Mouse (Mus musculus) spleen, adult 2 months (tissue): Measurements from ENCODE around the gene Polr2c. TPM values are rescaled to one million over a fixed set of nuclear protein-coding genes. Genes with fewer than 3 reads are reported as not detected.

Source experiments
- DNase-seq, 2 experiments: peaks; one replicate each; pipeline versions ENCODE4 v3.0.0 to v3.0.0-alpha.2; 2012 to 2021; ENCODE audit warnings: low spot score in 2 of 2, low read depth in 1 of 2
- H3K27ac ChIP-seq: fragments of 200-500 bp; 2 replicates; pipeline ENCODE4 v1.5.1; 2012; ENCODE audit warnings: low read length, inconsistent platforms; ENCODE audit not compliant: insufficient read depth
- H3K27me3 ChIP-seq: fragments of 200-500 bp; 2 replicates; pipeline ENCODE4 v1.6.1; 2012; ENCODE audit warnings: mild to moderate bottlenecking, moderate library complexity, low read length, inconsistent platforms; ENCODE audit not compliant: control insufficient read depth, insufficient read depth
- H3K36me3 ChIP-seq: fragments of 200-500 bp; 2 replicates; pipeline ENCODE4 v1.6.1; 2012; ENCODE audit warnings: mild to moderate bottlenecking, low read length, inconsistent platforms; ENCODE audit not compliant: control insufficient read depth, insufficient read depth
- H3K4me1 ChIP-seq: fragments of 200-500 bp; 2 replicates; pipeline ENCODE4 v1.6.1; 2011; ENCODE audit warnings: inconsistent platforms; ENCODE audit not compliant: control insufficient read depth, insufficient read depth, insufficient read length
- H3K4me3 ChIP-seq: fragments of 200-500 bp; 2 replicates; pipeline ENCODE4 v1.5.1; 2011; ENCODE audit warnings: mild to moderate bottlenecking, inconsistent platforms; ENCODE audit not compliant: insufficient read depth, insufficient read length; ENCODE audit errors: extremely low read depth
- CTCF ChIP-seq: fragments of 200-500 bp; IDR thresholded peaks from 2 replicates; pipeline ENCODE4 v1.5.1; 2011; ENCODE audit warnings: mild to moderate bottlenecking, inconsistent platforms; ENCODE audit not compliant: insufficient read depth, insufficient read length, insufficient replicate concordance; ENCODE audit errors: extremely low read depth
- POLR2A ChIP-seq: fragments of 200-500 bp; IDR thresholded peaks from 2 replicates; pipeline ENCODE4 v1.6.1; 2011; ENCODE audit warnings: low read depth, low read length, inconsistent platforms
- WGBS: fragments of 180-500 bp; shearing (Covaris S2); methylation state at CpG from one replicate; pipeline ENCODE4 v1.1.7; 2018; 5-methylcytosine and 5-hydroxymethylcytosine counted together
- polyA plus RNA-seq: library from polyadenylated mRNA; depleted of rRNA; stranded (reverse); fragments of >200 nt; gene quantifications from 2 replicates; pipeline ENCODE4 v1.2.3, GENCODE M21; 2012

Polr2c gene
- polyA plus RNA-seq, 1 experiment, result 56.4 TPM

GRCm38 (mm10) chr8:94863897-94864673, 6.8 kb downstream of the Polr2c start:
- Histone ChIP-seq H3K36me3 (peaks cover 16% of the 10 kb centered on the region), H3K27ac (no peak overlapping the region), H3K27me3 (no peaks in the 10 kb centered on the region), H3K4me1 (peaks cover 1% of the 10 kb centered on the region; the same call in 1 of the 2 replicates), H3K4me3 (no peak overlapping the region)
- no peak for DNase-seq
- 80% methylated on average over 10 of the region's 10 CpGs for WGBS
- TF ChIP-seq CTCF, result no peak
- TF ChIP-seq POLR2A, result no peak

- Histone ChIP-seq H3K27me3 (0 out of 2 replicates have a peak, but pooled peaks cover 1% of the 10 kb centered on the region), H3K27ac (no peak overlapping the region), H3K4me3 (no peak overlapping the region), H3K36me3 (peaks cover 16% of the 10 kb centered on the region), H3K4me1 (0 out of 2 replicates have a peak, but pooled peaks cover 1% of the 10 kb centered on the region)
- TF ChIP-seq CTCF, result no peak
- 85% methylated on average over 10 of the region's 10 CpGs for WGBS
- DNase-seq, result no peak
Observed at GRCm38 (mm10) chr8:94865292-94865691, 8.0 kb downstream of the Polr2c start.

GRCm38 (mm10) chr8:94866921-94867320, 9.7 kb downstream of the Polr2c start:
- DNase-seq, result no peak
- TF ChIP-seq POLR2A (no peak), CTCF (no peak)
- Histone ChIP-seq H3K4me3 (no peak overlapping the region), H3K4me1 (peaks cover 11% of the 10 kb centered on the region; the same call in 1 of the 2 replicates), H3K36me3 (peaks cover 14% of the 10 kb centered on the region), H3K27ac (no peak overlapping the region), H3K27me3 (peaks cover 5% of the 10 kb centered on the region; the same call in 1 of the 2 replicates)
- WGBS, result 88% methylated on average over 9 of the region's 9 CpGs

GRCm38 (mm10) chr8:94869146-94869545, 11.9 kb downstream of the Polr2c start:
- WGBS, result 90% methylated on average over 7 of the region's 7 CpGs
- Histone ChIP-seq H3K36me3 (peaks cover 4% of the 10 kb centered on the region), H3K4me1 (peaks cover 11% of the 10 kb centered on the region; the same call in 1 of the 2 replicates), H3K4me3 (no peak overlapping the region), H3K27me3 (peaks cover 5% of the 10 kb centered on the region; the same call in 1 of the 2 replicates), H3K27ac (no peak overlapping the region)
- no peak for DNase-seq
- TF ChIP-seq POLR2A (no peak), CTCF (no peak)

GRCm38 (mm10) chr8:94870003-94870402, 12.8 kb downstream of the Polr2c start:
- WGBS, result 63% methylated on average over 4 of the region's 4 CpGs
- Histone ChIP-seq H3K27ac (no peak overlapping the region), H3K36me3 (no peaks in the 10 kb centered on the region), H3K27me3 (peaks cover 5% of the 10 kb centered on the region; the same call in 1 of the 2 replicates), H3K4me1 (peaks cover 13% of the 10 kb centered on the region; the same call in 1 of the 2 replicates), H3K4me3 (no peak overlapping the region)
- no peak for TF ChIP-seq CTCF
- no peak for TF ChIP-seq POLR2A
- no peak for DNase-seq

- WGBS, result 6% methylated on average over 22 of the region's 22 CpGs
- TF ChIP-seq POLR2A, result no peak
- TF ChIP-seq CTCF, result no peak
- H3K27ac ChIP-seq, result no peak overlapping the region
- H3K4me1 ChIP-seq, result peaks cover 19% of the 10 kb centered on the region
- H3K36me3 ChIP-seq, result no peaks in the 10 kb centered on the region
- no peak for DNase-seq
- H3K27me3 ChIP-seq, result peaks cover 9% of the 10 kb centered on the region
- H3K4me3 ChIP-seq, result peak overlapping the region; percentile 20; the same call in 1 of the 2 replicates
Observed at GRCm38 (mm10) chr8:94870474-94871107, 13.3 kb downstream of the Polr2c start.
